Mouse (Mus musculus): ENCODE measurements around the gene Psme3. TPM values are rescaled to one million over a fixed set of nuclear protein-coding genes. Genes with fewer than 3 reads are reported as not detected.

Gene Psme3
- total RNA-seq, 4 experiments from 2014 or later, result 110 to 129 (median 117) TPM

DNA sequence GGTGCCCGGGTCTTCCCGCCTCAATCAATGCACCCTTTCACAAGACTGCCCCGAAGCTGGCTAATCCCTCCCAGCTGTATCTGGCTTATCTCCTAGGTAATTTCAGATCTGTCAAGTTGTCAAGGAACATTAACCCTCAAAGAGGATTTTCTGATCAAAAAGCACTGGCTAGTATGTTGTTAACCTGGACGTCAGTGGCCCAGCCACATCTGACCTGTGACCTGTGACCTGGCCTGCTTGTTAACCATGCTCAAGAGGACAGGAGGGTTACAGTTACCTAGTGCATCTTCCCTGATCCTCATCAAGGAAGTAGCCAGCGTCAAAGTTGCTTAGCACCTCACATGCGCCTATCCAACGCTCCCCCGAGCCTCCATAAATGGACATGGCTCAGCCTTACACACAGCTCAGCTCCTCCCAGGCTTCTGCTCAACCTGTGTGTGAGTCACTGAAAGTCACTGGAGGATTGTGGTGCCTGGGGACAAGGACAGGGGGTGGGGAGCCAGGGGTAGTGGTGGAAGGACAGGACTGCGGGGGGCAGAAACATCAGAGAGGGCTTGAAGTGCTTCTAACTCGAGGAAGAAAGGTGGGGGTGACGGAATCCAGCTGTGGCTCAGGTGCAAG, 35.2 kb downstream of the Psme3 start:
- DNase-seq (ENCODE audit: low spot score in 2 of 2), result no peak

DNA sequence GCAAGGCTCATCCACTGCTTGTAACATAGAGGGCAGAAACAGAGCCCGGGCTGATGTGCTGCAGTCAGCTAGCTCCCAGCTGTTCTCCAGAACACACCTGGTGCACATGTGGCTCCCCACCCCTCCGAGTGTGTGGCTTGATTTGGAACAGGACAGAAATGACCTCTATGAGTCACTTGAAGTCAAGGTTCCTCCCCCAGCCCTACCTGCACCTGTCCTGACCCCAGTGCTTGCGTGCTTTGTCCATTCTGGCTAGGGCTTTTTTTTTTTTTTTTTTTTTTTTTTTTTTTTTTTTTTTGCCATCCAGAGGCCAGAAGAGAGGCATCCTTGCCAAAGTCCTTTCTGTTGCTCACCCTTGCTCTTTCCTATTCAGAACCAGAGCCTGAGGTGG, 35.7 kb downstream of the Psme3 start:
- no peak for DNase-seq (ENCODE audit: low spot score in 2 of 2)

DNA sequence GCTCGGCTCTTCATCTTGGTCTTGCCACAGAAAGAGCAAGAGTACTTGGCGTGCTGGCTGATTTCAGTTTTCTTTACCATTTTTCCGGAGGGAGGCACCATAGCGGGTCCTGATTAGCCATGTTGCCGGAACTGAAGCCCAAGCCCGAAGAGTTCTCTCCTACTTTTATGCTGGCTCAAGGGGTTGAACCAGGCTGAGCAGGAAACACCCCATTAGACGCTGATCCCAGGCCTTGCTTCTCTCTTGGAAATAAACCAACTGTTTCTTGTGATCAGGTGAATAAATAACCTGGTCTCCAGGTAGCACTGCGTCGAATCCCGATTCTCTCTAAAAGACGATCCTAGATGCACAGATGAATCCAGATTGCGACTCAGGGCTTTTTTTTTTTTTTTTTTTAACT, 37.4 kb downstream of the Psme3 start:
- DNase-seq (ENCODE audit: low spot score in 2 of 2), result no peak

DNA sequence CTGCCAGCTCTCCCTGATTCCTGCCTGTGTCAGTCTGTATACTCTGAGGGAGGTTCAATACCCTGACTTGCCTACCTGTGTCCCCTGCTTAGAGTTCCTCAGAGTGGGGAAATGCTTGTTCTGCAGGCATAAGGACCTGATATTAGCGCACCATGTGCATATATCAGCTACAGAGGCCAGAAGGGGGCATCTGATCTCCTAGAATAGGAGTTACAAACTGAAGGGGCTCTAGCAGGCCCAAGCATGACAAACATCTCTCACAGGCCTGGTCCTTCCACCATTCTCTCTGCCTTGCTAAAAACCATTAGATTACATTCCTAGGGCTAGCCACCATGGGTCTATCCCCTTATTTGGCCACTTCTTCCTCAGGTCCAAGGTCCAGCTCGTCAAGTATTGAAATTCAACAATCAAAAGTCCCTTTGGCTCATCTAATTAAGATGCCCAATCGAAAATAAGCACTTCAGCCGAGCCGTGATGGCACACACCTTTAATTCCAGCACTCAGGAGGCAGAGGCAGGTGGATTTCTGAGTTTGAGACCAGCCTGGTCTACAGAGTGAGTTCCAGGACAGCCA, 38.5 kb downstream of the Psme3 start:
- DNase-seq (ENCODE audit: low spot score in 2 of 2), result no peak

DNA sequence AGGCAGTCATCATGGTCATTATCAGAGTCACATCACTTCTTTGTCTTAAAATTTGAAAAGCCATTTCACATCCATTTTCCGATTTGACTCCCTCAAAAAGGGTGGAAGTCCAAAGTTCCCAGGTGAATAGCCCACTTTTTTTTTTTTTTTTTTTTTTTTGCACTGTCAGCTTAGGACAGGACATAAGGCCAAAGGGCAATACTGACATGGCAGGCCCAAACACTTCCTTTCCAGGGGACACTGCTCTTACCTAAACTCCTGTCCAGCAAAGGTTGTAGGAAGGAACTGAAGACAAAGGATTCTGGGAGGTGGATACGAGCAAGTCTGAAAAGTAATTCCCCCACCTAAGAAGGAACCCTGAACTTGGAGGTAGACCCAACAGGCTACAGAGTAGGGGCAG, 39.9 kb downstream of the Psme3 start:
- no peak for DNase-seq (ENCODE audit: low spot score in 2 of 2)

DNA sequence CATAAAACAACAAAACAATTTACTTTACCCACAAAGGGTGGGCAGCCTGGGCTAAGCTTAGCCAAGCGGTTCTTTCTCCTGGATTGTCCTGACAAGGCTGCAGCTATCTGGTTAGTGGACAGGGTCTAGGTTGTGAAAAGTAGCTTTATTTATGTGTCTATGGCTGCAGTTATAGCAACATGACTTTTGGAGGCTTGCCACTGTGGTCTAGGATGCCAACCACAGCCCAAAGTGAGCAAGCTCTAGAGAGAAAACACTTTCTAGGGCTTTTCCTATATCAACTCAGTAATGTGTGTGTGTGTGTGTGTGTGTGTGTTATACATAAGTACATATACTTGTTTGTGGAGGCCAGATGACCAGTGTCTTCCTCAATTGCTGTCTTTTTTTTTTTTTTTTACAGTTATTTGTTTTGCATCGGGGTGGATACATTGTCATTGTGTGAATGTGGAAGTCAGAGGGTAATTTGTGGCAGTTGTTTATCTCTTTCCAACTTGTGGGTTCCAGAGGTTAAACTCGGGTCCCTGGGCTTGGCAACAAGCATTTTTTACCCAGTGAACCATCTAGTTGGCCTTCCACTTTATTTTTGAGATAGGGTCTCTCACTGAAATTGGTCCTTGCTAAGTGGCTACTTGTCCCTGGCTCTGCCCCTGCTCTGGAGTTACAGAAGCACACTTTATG, 41.6 kb downstream of the Psme3 start:
- no peak for DNase-seq (ENCODE audit: low spot score in 2 of 2)

DNA sequence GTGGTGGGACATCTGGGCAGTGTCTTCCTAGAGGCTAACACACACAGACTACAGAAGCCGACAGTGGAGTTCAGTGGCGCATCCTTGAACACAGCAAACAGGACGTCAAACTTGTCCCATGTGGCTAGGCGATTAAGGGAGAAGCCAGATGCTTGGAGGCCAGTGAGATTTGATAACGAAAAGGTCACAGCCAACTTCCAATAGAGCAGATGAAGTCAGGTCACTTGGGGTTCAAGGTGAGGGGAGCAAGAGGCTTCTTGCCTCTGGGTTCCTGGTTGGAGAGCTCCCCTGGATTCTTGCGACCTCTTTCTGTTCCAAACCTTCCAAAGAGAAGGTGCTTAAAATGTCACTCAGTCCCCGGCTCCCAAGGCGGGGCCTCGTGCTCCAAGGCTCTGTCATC, 43.8 kb downstream of the Psme3 start:
- DNase-seq (ENCODE audit: low spot score in 2 of 2), result no peak

DNA sequence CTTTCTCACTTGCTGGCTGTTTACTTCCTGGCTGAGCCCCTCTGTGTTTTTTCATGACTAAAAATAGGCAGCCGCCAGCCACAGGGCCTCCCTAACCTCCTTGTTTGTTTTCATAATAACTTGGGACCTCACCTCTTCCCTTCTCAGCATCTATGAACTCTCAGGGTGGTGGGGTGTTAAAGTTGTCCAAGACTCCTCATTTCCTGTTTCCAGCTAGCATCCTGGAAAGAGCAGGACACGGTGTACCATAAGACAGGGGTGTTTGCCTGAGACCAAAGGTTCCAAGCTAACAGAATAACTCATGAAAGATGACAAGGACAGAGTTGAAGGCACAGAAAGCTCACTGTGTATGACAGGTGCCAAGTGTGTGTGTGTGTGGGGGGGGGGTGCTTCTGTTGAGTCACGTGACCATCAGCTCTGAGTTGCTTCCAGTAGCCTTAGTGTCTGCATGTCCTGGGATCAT, 44.7 kb downstream of the Psme3 start:
- no peak for DNase-seq (ENCODE audit: low spot score in 2 of 2)

DNA sequence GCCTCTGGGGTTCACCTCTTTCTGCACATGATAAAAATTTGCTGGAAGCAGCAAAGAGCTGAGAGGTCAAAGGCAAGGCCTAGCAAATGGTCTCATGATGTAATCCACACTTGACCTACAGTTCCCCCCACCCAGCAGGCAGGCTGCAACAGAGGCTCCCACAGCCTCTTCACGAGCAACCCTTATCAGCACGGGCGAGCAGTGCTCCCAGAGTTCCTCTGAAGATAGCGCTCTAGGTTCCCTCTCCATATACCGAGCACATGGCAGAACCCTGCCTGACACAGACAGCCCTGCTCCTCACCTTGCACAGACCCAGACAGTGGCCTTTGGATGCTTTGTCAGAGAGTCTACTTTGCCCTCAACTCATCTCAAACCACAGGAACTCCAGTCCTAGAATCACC, 48.5 kb downstream of the Psme3 start:
- DNase-seq (ENCODE audit: low spot score in 2 of 2), result no peak

DNA sequence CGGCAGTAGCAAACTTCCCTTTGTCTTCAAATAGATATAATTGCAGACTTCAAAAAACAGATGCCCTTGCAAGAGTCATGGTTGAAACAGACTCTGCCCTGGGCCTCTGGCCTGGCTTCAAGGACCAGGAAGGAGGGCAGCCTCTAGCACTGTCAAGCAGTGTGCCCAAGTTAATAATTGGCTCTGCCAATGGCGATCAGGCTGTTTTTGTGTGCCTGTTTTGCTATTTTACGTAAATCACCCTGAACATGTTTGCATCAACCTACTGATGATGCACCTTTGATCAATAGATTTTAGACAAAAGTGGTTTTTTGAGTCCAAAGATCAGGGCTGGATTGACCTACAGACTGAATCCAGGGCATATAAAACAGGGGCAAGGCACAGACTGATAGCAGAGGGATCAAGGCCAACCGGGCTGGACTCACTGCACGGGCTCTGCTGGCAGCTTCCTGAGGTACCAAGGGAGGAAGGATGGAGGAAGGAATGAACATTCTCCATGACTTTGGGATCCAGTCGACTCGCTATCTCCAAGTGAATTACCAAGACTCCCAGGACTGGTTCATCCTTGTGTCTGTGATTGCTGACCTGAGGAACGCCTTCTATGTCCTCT, 51.4 kb downstream of the Psme3 start, which contains the start of gene G6pc:
TSS of gene G6pc (plus strand) at position 236 of the 610 bp plus-strand sequence.
- no peak for DNase-seq (ENCODE audit: low spot score in 2 of 2)

DNA sequence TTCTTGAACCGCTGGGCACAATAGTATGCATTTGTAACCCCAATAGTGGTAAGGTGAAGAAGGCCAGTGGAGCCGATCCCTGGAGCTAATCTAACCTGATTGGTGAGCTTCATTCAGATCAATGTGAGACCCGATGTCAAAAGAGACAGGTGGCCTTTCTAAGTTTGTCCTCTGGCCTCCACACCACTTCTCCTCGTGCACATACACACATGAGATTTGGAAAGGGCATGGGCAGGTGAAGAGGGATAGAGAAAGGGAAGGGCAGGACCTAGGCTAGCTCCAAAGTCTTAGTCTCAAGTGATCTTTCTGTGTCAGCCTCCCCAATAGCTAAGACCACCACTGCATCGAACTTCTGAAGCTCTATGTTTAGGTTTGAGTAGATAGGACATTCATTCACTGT, 54.1 kb downstream of the Psme3 start:
- no peak for DNase-seq (ENCODE audit: low spot score in 2 of 2)

Small RNA genes lying within 50 kb of the gene (microRNA-seq; reads per million reads assigned to microRNA genes)
- gene Gm25593, result 0 reads per million in 2 experiments

Other genes with a start within 250 kb of the Psme3 start
- 10 to 100 TPM in 2 of 4 experiments, 1 to 10 TPM in 2; 7.3 to 22.9 (median 15.2) TPM for gene Naglu, start 246.2 kb upstream of the Psme3 start, total RNA-seq (2022)
- 1 to 10 TPM in 3 of 4 experiments, under 1 TPM in 1; 0.83 to 1.4 (median 1.2) TPM for gene Hsd17b1, start 237.8 kb upstream of the Psme3 start, total RNA-seq (2022)
- gene Coasy, start 233.6 kb upstream of the Psme3 start, total RNA-seq (2022), result 10 to 100 TPM; 24.5 to 29.1 (median 27.6) TPM
- 10 to 100 TPM; 36.2 to 41.6 (median 39.6) TPM for gene Mlx, start 228.9 kb upstream of the Psme3 start, total RNA-seq (2022)
- 1 to 10 TPM; 2.5 to 5.4 (median 3.9) TPM for gene Psmc3ip, start 220.8 kb upstream of the Psme3 start, total RNA-seq (2022)
- gene Retreg3, start 196.3 kb upstream of the Psme3 start, total RNA-seq (2022), result 10 to 100 TPM; 51.3 to 53.1 (median 52.4) TPM
- gene Tubg1, start 196.3 kb upstream of the Psme3 start, total RNA-seq (2022), result 10 to 100 TPM; 39.8 to 43.9 (median 43.3) TPM
- gene Tubg2, start 160.3 kb upstream of the Psme3 start, total RNA-seq (2022), result 10 to 100 TPM; 32.9 to 43.5 (median 38.2) TPM
- 100 to 1,000 TPM; 157 to 185 (median 168) TPM for gene Cntnap1, start 145.7 kb upstream of the Psme3 start, total RNA-seq (2022)
- gene Plekhh3, start 144.9 kb upstream of the Psme3 start, total RNA-seq (2022), result 10 to 100 TPM; 13.6 to 16.9 (median 15.6) TPM
- under 1 TPM; 0.31 to 0.50 (median 0.35) TPM for gene Ccr10, start 140.8 kb upstream of the Psme3 start, total RNA-seq (2022)
- 10 to 100 TPM; 63.5 to 88.1 (median 77.5) TPM for gene Ezh1, start 89.8 kb upstream of the Psme3 start, total RNA-seq (2022)
- gene Ramp2, start 70.2 kb upstream of the Psme3 start, total RNA-seq (2022), result 10 to 100 TPM; 54.2 to 66.0 (median 64.6) TPM
- 10 to 100 TPM; 59.1 to 76.6 (median 65.5) TPM for gene Vps25, start 62.5 kb upstream of the Psme3 start, total RNA-seq (2022)
- 10 to 100 TPM in 3 of 4 experiments, 1 to 10 TPM in 1; 9.0 to 11.6 (median 10.9) TPM for gene Wnk4, start 55.6 kb upstream of the Psme3 start, total RNA-seq (2022)
- gene Cntd1, start 37.2 kb upstream of the Psme3 start, total RNA-seq (2022), result 1 to 10 TPM in 1 of 4 experiments, under 1 TPM in 3; 0.16 to 1.4 (median 0.52) TPM
- 10 to 100 TPM; 90.3 to 98.9 (median 91.4) TPM for gene Coa3, start 37.1 kb upstream of the Psme3 start, total RNA-seq (2022)
- 100 to 1,000 TPM; 167 to 224 (median 191) TPM for gene Becn1, start 13.9 kb upstream of the Psme3 start, total RNA-seq (2022)
- 1 to 10 TPM; 5.1 to 9.9 (median 7.4) TPM for gene Aoc2, start 8.8 kb downstream of the Psme3 start, total RNA-seq (2022)
- gene Aoc3, start 14.4 kb downstream of the Psme3 start, total RNA-seq (2022), result 1 to 10 TPM in 1 of 4 experiments, under 1 TPM in 3; 0.57 to 1.1 (median 0.78) TPM
- gene G6pc, start 51.3 kb downstream of the Psme3 start, total RNA-seq (2022), result not detected
- 10 to 100 TPM; 47.6 to 54.3 (median 48.9) TPM for gene Aarsd1, start 101.4 kb downstream of the Psme3 start, total RNA-seq (2022)
- 1 to 10 TPM; 6.0 to 9.6 (median 6.5) TPM for gene Gm27029, start 108.6 kb downstream of the Psme3 start, total RNA-seq (2022)
- gene Rundc1, start 108.9 kb downstream of the Psme3 start, total RNA-seq (2022), result 10 to 100 TPM; 27.8 to 35.4 (median 31.9) TPM
- 1 to 10 TPM in 3 of 4 experiments, under 1 TPM in 1; 0.74 to 1.5 (median 1.3) TPM for gene Ptges3l, start 109.1 kb downstream of the Psme3 start, total RNA-seq (2022)
- 10 to 100 TPM; 23.9 to 46.8 (median 33.8) TPM for gene Rpl27, start 126.1 kb downstream of the Psme3 start, total RNA-seq (2022)
- gene Ifi35, start 132.2 kb downstream of the Psme3 start, total RNA-seq (2022), result 1 to 10 TPM; 2.2 to 7.6 (median 3.5) TPM
- 100 to 1,000 TPM; 109 to 121 (median 110) TPM for gene Rnd2, start 148.8 kb downstream of the Psme3 start, total RNA-seq (2022)
- gene Vat1, start 150.0 kb downstream of the Psme3 start, total RNA-seq (2022), result 10 to 100 TPM; 27.9 to 42.8 (median 34.9) TPM
- gene Brca1, start 235.7 kb downstream of the Psme3 start, total RNA-seq (2022), result 1 to 10 TPM in 3 of 4 experiments, under 1 TPM in 1; 0.83 to 2.0 (median 1.4) TPM
- 100 to 1,000 TPM; 125 to 154 (median 137) TPM for gene Nbr1, start 235.9 kb downstream of the Psme3 start, total RNA-seq (2022)

All from layer of hippocampus, adult 8-10 months (tissue).